Mouse (Mus musculus): ENCODE data around the gene Cept1.

DNA sequence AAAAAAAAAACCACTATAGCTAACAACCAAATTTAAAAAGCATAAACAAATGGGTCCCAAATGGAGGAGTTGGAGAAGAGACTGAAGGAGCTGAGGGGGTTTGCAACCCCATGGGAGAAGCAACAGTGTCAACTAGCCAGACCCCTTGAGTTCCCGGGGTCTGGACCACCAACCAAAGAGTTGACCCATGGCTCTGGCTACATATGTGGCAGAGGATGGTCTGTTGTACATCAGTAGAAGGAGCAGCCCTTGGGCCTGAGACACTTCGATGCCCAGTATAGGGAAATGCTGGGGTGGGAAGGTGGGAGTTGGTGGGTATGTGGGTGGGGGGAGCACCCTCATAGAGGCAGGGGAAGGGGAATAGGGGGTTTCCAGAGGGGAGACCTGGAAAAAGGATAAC is 31.7 kb upstream of the Cept1 start:
- TF ChIP-seq POLR2A (IDR thresholded peaks at IDR 0.05; ENCODE audit: insufficient read length, low read depth), result no peak
- TF ChIP-seq TCF12 (IDR thresholded peaks at IDR 0.05; ENCODE audit: insufficient read depth, poor library complexity, severe bottlenecking), result no peak
- TF ChIP-seq POLR2AphosphoS2 (IDR thresholded peaks at IDR 0.05; ENCODE audit: insufficient read length, low read depth), result no peak
- TF ChIP-seq E2F4 (IDR thresholded peaks at IDR 0.05; ENCODE audit: insufficient read depth), result no peak
- no peak for TF ChIP-seq CEBPB (IDR thresholded peaks at IDR 0.05; ENCODE audit: insufficient read depth, poor library complexity, severe bottlenecking)
- TF ChIP-seq MAX (IDR thresholded peaks at IDR 0.05; ENCODE audit: low read depth), result no peak
- TF ChIP-seq MYOD1 (IDR thresholded peaks at IDR 0.05; ENCODE audit: control insufficient read depth in 1 of 3, insufficient read length in 2 of 3, low read depth in 2 of 3), result no peak
